Mouse (Mus musculus) E14TG2a.4 (cell line): ENCODE results near the gene Aebp2.

ENCODE experiments used
- CTCF ChIP-seq: conservative IDR thresholded peaks from 2 replicates; pipeline ENCODE4 v1.5.1; 2014; ENCODE audit warnings: low read length
- POU5F1 ChIP-seq: IDR thresholded peaks from 2 replicates; pipeline ENCODE4 v1.6.1; 2014; ENCODE audit warnings: low read length, borderline replicate concordance

GRCm38 (mm10) chr6:140708059-140708458 lies 85.6 kb downstream of the Aebp2 start:
- TF ChIP-seq CTCF: no peak
- TF ChIP-seq POU5F1: no peak
